Mouse (Mus musculus) stomach, postnatal 0 days (tissue): ENCODE data around the gene Lrrc8c.

Experiments used
- CTCF ChIP-seq: IDR thresholded peaks from 2 replicates; pipeline ENCODE4 v1.5.1; 2016; ENCODE audit warnings: antibody characterized with exemption, low read depth, mild to moderate bottlenecking, moderate library complexity
- EP300 ChIP-seq: optimal IDR thresholded peaks from 2 replicates; pipeline ENCODE3; 2016; ENCODE audit warnings: antibody characterized with exemption

DNA sequence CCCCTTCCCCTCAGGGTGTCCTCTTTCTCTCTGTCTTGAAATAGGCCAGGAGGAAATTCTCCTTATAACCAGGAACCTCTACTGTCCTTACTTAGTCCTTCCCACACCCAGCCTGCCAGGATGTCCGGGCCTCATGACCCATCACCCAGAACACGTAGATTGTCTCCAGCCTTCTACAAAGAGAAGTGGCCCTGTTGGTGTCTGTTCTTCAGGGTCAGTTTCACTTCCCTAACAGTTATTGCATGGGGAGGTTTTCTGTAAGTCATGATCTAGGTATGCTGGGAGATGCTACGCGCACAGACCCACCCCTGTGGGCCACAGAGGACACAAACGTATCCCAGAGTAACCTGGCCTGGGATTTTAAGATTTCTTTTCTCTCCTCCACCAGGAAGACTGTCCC is 142.7 kb downstream of the Lrrc8c start:
- TF ChIP-seq CTCF (no peak), EP300 (no peak)
